Mouse (Mus musculus) stomach, postnatal 0 days (tissue): ENCODE measurements at regions not wholly inside any gene's neighbourhood (a gene's known extent, or its start where the extent isn't known, plus 50 kb on each side); places are given as distances from the start of the nearest gene placed in this dataset.

ENCODE experiments used
- CTCF ChIP-seq: IDR thresholded peaks from 2 replicates; pipeline ENCODE4 v1.5.1; 2016; ENCODE audit warnings: antibody characterized with exemption, low read depth, mild to moderate bottlenecking, moderate library complexity
- EP300 ChIP-seq: optimal IDR thresholded peaks from 2 replicates; pipeline ENCODE3; 2016; ENCODE audit warnings: antibody characterized with exemption

GRCm38 (mm10) chr11:34153749-34154525 is 54.0 kb downstream of the Foxi1 start:
- TF ChIP-seq CTCF (no peak), EP300 (no peak)
